Mouse (Mus musculus) heart, adult 8-10 months (tissue): ENCODE data around the gene AC134908.4. TPM values are rescaled to one million over a fixed set of nuclear protein-coding genes. Genes with fewer than 3 reads are reported as not detected.

Source experiments
- DNase-seq: peaks from one replicate; pipeline ENCODE4 v3.0.0; 2022; ENCODE audit warnings: low spot score
- total RNA-seq, 4 experiments: library from RNA; stranded (reverse); gene quantifications; 2 replicates each; pipeline ENCODE4 v1.2.4; 2022

Gene AC134908.4
- 1 to 10 TPM in 1 of 4 experiments, under 1 TPM in 1, not detected in 2; 0.72 to 1.8 TPM for total RNA-seq

GRCm38 (mm10) chr17:25795609-25796092, at the start of gene AC134908.4:
Gene AC134908.4, minus strand, starts transcription at chr17:25795659.
- DNase-seq: no peak

GRCm38 (mm10) chr17:25844396-25844901, 49.0 kb upstream of the AC134908.4 start, which contains the start of gene Rhot2:
Gene Rhot2, minus strand, starts transcription at chr17:25844851.
- DNase-seq: peak; percentile 94

GRCm38 (mm10) chr17:25843636-25844395, 48.4 kb upstream of the AC134908.4 start:
- no peak for DNase-seq

GRCm38 (mm10) chr17:25843122-25843521, 47.7 kb upstream of the AC134908.4 start:
- no peak for DNase-seq

- no peak for DNase-seq
Measured at GRCm38 (mm10) chr17:25842509-25842908, 47.0 kb upstream of the AC134908.4 start.

GRCm38 (mm10) chr17:25841117-25841880, 45.8 kb upstream of the AC134908.4 start, which contains the start of gene Gm20683:
Gene Gm20683, minus strand, starts transcription at chr17:25841763.
- no peak for DNase-seq

- DNase-seq: no peak
Measured at GRCm38 (mm10) chr17:25840519-25840918, 45.1 kb upstream of the AC134908.4 start.

GRCm38 (mm10) chr17:25839455-25840235, 44.2 kb upstream of the AC134908.4 start:
- no peak for DNase-seq

- no peak for DNase-seq
Measured at GRCm38 (mm10) chr17:25838904-25839303, 43.4 kb upstream of the AC134908.4 start.

GRCm38 (mm10) chr17:25837533-25837932, 42.1 kb upstream of the AC134908.4 start:
- DNase-seq: no peak

GRCm38 (mm10) chr17:25837076-25837410, 41.6 kb upstream of the AC134908.4 start, which contains the start of gene Rhbdl1:
Gene Rhbdl1, minus strand, starts transcription at chr17:25837295.
- DNase-seq: no peak

GRCm38 (mm10) chr17:25836397-25837075, 41.1 kb upstream of the AC134908.4 start:
- DNase-seq: no peak

GRCm38 (mm10) chr17:25835816-25836215, 40.4 kb upstream of the AC134908.4 start:
- DNase-seq: no peak

GRCm38 (mm10) chr17:25835301-25835700, 39.8 kb upstream of the AC134908.4 start:
- DNase-seq: no peak

- no peak for DNase-seq
Measured at GRCm38 (mm10) chr17:25834595-25835222, 39.2 kb upstream of the AC134908.4 start.

GRCm38 (mm10) chr17:25833961-25834594, 38.6 kb upstream of the AC134908.4 start:
- DNase-seq: no peak

GRCm38 (mm10) chr17:25833291-25833663, 37.8 kb upstream of the AC134908.4 start, which contains the start of gene Stub1:
Gene Stub1, minus strand, starts transcription at chr17:25833404.
- peak; percentile 92 for DNase-seq

- DNase-seq: peak; percentile 99
Measured at GRCm38 (mm10) chr17:25832436-25833290, 37.2 kb upstream of the AC134908.4 start.
